Mouse (Mus musculus): Measurements from ENCODE around the gene Cyb561d2. TPM values are rescaled to one million over a fixed set of nuclear protein-coding genes. Genes with fewer than 3 reads are reported as not detected.

The Cyb561d2 gene
- polyA plus RNA-seq, 1 experiment from 2014 or later = 33.9 TPM

DNA sequence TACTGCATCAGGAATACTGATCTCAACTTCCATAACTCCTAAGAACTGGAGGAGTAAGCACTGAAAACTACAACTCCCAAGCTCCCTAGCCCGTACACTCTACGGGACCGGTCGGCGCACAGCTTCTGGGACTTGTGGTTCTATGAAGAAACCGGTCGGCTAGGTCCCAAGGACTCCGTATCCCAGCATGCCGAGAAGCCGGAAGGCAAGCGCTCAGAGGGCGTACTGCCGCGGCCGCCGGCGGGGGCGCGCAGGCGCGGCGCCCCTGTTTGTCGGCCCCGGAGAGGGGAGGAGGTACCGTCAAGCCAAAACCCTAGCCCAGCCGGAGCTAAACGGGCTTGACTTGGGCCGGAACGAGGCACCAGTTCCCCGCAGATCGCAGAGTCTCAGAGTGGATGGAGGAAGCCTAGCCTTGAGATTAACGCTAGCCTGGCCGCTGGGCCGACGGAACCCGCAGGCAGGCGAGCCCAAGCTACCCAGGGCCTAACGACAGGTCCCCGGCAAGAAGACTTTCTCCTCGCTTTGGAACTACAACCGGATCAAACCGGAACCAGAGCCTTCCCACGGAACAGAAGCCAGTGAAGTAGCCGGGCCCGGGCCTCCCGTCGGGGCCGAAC lies 8.1 kb downstream of the Cyb561d2 start, which contains the start of gene Tmem115:
Gene Tmem115, plus strand, starts transcription at position 155 of the 617 bp plus-strand sequence.
- Histone ChIP-seq H3K4me2 (peak within 1 kb of the TSS; percentile 78), H3K27me3 (no peaks in the 10 kb centered on the region), H3K9ac (peak within 1 kb of the TSS; percentile 87), H3K4me1 (peaks cover 27% of the 10 kb centered on the region), H3K27ac (peak within 1 kb of the TSS; percentile 79), H3K9me3 (replicated peaks) (no peaks in the 10 kb centered on the region), H3K4me3 (replicated peaks) (peak within 1 kb of the TSS; percentile 81), H3K36me3 (peaks cover 23% of the 10 kb centered on the region)
- under 1% methylated on average over 48 of the region's 48 CpGs for WGBS
- ATAC-seq (replicated peaks; ENCODE audit: low FRiP score) = peak; percentile 98

GRCm38 (mm10) chr9:107526198-107527026 lies 15.6 kb downstream of the Cyb561d2 start:
- peak overlapping the region; percentile 21; the same call in 1 of the 2 replicates for H3K9ac ChIP-seq
- peak overlapping the region; percentile 47 for H3K4me3 ChIP-seq (replicated peaks)
- 4% methylated on average over 44 of the region's 44 CpGs for WGBS
- H3K27me3 ChIP-seq = peaks cover 40% of the 10 kb centered on the region
- peak overlapping the region; percentile 81 for H3K4me2 ChIP-seq
- H3K4me1 ChIP-seq = peaks cover 28% of the 10 kb centered on the region
- H3K36me3 ChIP-seq = no peaks in the 10 kb centered on the region
- H3K27ac ChIP-seq = no peak overlapping the region
- ATAC-seq (replicated peaks; ENCODE audit: low FRiP score) = peak; percentile 80
- no peaks in the 10 kb centered on the region for H3K9me3 ChIP-seq (replicated peaks)

- Histone ChIP-seq H3K27ac (no peak overlapping the region), H3K4me2 (peak overlapping the region; percentile 54), H3K27me3 (peaks cover 26% of the 10 kb centered on the region), H3K9me3 (replicated peaks) (no peaks in the 10 kb centered on the region), H3K36me3 (no peaks in the 10 kb centered on the region), H3K4me1 (peaks cover 30% of the 10 kb centered on the region), H3K9ac (0 out of 2 replicates have a peak overlapping the region, but pooled peaks have one; percentile 23), H3K4me3 (replicated peaks) (peak overlapping the region; percentile 8)
- WGBS = 38% methylated on average over 2 of the region's 2 CpGs
- no peak for ATAC-seq (replicated peaks; ENCODE audit: low FRiP score)
Measured at GRCm38 (mm10) chr9:107522400-107522711, 19.6 kb downstream of the Cyb561d2 start.

GRCm38 (mm10) chr9:107521711-107522399 lies 20.1 kb downstream of the Cyb561d2 start:
- peaks cover 23% of the 10 kb centered on the region for H3K27me3 ChIP-seq
- peak overlapping the region; percentile 8 for H3K4me3 ChIP-seq (replicated peaks)
- no peaks in the 10 kb centered on the region for H3K9me3 ChIP-seq (replicated peaks)
- 20% methylated on average over 25 of the region's 25 CpGs for WGBS
- ATAC-seq (replicated peaks; ENCODE audit: low FRiP score) = no peak
- 0 out of 2 replicates have a peak overlapping the region, but pooled peaks have one; percentile 23 for H3K9ac ChIP-seq
- H3K4me1 ChIP-seq = peaks cover 25% of the 10 kb centered on the region
- no peaks in the 10 kb centered on the region for H3K36me3 ChIP-seq
- peak overlapping the region; percentile 54 for H3K4me2 ChIP-seq
- H3K27ac ChIP-seq = no peak overlapping the region

DNA sequence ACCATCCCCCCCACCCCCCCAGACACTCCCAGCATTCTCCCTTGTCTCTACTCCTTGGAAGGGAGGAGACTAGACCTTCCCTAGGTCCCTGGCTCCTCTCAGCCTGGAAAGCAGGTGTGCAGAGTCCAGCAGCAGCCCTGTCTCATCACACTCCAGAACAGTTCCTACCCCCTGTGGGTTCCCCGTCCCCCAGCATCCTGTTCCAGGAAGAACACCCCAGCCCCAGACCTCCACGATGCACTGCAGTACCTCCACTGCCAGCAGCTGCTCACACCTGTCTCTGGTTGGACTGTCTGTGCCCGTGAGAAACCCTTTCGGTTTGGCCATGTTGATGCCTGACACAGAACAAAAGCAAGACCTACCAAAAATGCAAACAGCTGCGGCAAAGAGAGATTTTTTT lies 20.8 kb downstream of the Cyb561d2 start:
- Histone ChIP-seq H3K9me3 (replicated peaks) (no peaks in the 10 kb centered on the region), H3K4me2 (no peak overlapping the region), H3K4me3 (replicated peaks) (no peak overlapping the region), H3K27ac (no peak overlapping the region), H3K4me1 (peaks cover 19% of the 10 kb centered on the region), H3K9ac (no peak overlapping the region), H3K36me3 (no peaks in the 10 kb centered on the region), H3K27me3 (peaks cover 16% of the 10 kb centered on the region)
- ATAC-seq (replicated peaks; ENCODE audit: low FRiP score) = no peak
- 57% methylated on average over 5 of the region's 5 CpGs for WGBS

DNA sequence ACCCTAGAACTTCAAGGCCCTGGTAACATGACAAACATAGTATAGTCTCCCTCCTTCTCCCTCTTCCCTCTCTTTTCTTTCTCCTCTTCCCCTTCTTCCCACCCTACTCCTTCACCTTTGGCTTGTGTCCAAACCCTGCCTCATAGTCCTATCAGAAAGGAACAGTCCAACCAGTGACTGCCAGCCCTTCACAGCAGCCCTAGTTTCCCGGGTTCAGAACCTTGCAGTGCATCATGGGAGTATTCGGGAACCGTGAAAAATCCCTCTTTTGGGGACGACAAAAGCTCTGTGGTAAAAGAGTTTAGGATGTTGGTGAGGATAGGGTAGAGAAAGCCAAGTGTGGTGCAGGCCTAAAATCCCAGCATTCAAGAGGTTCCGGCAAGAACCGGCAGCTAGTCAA lies 21.7 kb downstream of the Cyb561d2 start:
- Histone ChIP-seq H3K4me2 (no peak overlapping the region), H3K27me3 (peaks cover 7% of the 10 kb centered on the region), H3K9ac (no peak overlapping the region), H3K4me3 (replicated peaks) (no peak overlapping the region), H3K27ac (no peak overlapping the region), H3K36me3 (no peaks in the 10 kb centered on the region), H3K4me1 (peaks cover 15% of the 10 kb centered on the region), H3K9me3 (replicated peaks) (no peaks in the 10 kb centered on the region)
- WGBS = 67% methylated on average over 6 of the region's 6 CpGs
- no peak for ATAC-seq (replicated peaks; ENCODE audit: low FRiP score)

- no peak overlapping the region for H3K4me2 ChIP-seq
- ATAC-seq (replicated peaks; ENCODE audit: low FRiP score) = no peak; the same call in 1 of the 2 replicates
- no peak overlapping the region for H3K4me3 ChIP-seq (replicated peaks)
- no peaks in the 10 kb centered on the region for H3K36me3 ChIP-seq
- H3K9me3 ChIP-seq (replicated peaks) = no peaks in the 10 kb centered on the region
- H3K27ac ChIP-seq = no peak overlapping the region
- 23% methylated on average over 14 of the region's 14 CpGs for WGBS
- peaks cover 44% of the 10 kb centered on the region for H3K4me1 ChIP-seq
- peaks cover 6% of the 10 kb centered on the region; the same call in 1 of the 2 replicates for H3K27me3 ChIP-seq
- no peak overlapping the region for H3K9ac ChIP-seq
Measured at GRCm38 (mm10) chr9:107514303-107514955, 27.6 kb downstream of the Cyb561d2 start.

- peak overlapping the region; percentile 56; the same call in 1 of the 2 replicates for H3K27ac ChIP-seq
- peaks cover 6% of the 10 kb centered on the region; the same call in 1 of the 2 replicates for H3K27me3 ChIP-seq
- H3K4me3 ChIP-seq (replicated peaks) = no peak overlapping the region
- no peak overlapping the region for H3K9ac ChIP-seq
- peak overlapping the region; percentile 16; the same call in 1 of the 2 replicates for H3K4me2 ChIP-seq
- no peaks in the 10 kb centered on the region for H3K36me3 ChIP-seq
- 37% methylated on average over 16 of the region's 16 CpGs for WGBS
- no peaks in the 10 kb centered on the region for H3K9me3 ChIP-seq (replicated peaks)
- no peak for ATAC-seq (replicated peaks; ENCODE audit: low FRiP score)
- peaks cover 59% of the 10 kb centered on the region for H3K4me1 ChIP-seq
Measured at GRCm38 (mm10) chr9:107512326-107512725, 29.7 kb downstream of the Cyb561d2 start.

GRCm38 (mm10) chr9:107511436-107511835 lies 30.6 kb downstream of the Cyb561d2 start:
- no peaks in the 10 kb centered on the region for H3K9me3 ChIP-seq (replicated peaks)
- WGBS = 42% methylated on average over 8 of the region's 8 CpGs
- H3K4me2 ChIP-seq = no peak overlapping the region
- H3K9ac ChIP-seq = no peak overlapping the region
- H3K27me3 ChIP-seq = peaks cover 6% of the 10 kb centered on the region; the same call in 1 of the 2 replicates
- no peak overlapping the region for H3K4me3 ChIP-seq (replicated peaks)
- peaks cover 61% of the 10 kb centered on the region for H3K4me1 ChIP-seq
- peak; percentile 46; the same call in 1 of the 2 replicates for ATAC-seq (replicated peaks; ENCODE audit: low FRiP score)
- peak overlapping the region; percentile 56 for H3K27ac ChIP-seq
- H3K36me3 ChIP-seq = no peaks in the 10 kb centered on the region

DNA sequence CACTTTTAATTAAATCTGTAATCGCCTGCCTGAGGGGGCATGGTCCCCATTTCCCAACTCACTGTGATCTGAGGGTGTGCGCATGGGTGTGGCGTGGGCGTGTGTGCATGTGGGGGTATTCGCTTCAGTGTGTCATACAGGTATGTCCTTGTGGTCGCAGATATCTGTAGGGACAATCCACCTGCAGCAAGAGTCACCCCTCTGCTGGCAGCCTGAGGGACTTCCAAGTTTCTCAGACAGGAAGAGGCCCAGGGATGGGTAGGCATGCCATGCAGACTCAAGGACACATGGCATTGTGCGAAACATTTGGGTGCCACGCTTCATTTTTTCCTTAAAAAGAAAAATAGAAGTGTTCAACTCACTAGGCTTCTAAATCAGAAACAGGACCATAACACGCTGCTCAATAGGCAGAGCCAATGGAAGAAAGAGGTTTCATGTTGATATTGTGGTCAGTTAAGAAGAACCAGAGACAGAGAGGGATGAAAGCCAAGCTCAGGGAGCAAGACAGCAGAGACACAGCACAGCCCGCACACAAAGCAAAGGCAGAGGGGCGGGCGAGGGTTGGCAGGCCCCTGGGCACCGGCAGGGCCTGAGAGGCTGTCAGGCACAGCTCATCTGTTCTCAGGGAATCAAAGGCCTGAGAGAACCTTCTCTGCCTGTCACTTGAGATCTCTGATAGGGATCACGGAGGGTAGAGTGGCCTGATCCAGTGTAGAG lies 31.5 kb downstream of the Cyb561d2 start:
- H3K36me3 ChIP-seq = no peaks in the 10 kb centered on the region
- H3K9me3 ChIP-seq (replicated peaks) = no peaks in the 10 kb centered on the region
- no peak overlapping the region for H3K4me3 ChIP-seq (replicated peaks)
- peak overlapping the region; percentile 56; the same call in 1 of the 2 replicates for H3K27ac ChIP-seq
- WGBS = 80% methylated on average over 14 of the region's 14 CpGs
- no peak overlapping the region for H3K4me2 ChIP-seq
- no peak overlapping the region for H3K9ac ChIP-seq
- peaks cover 6% of the 10 kb centered on the region; the same call in 1 of the 2 replicates for H3K27me3 ChIP-seq
- H3K4me1 ChIP-seq = peaks cover 61% of the 10 kb centered on the region
- ATAC-seq (replicated peaks; ENCODE audit: low FRiP score) = no peak

DNA sequence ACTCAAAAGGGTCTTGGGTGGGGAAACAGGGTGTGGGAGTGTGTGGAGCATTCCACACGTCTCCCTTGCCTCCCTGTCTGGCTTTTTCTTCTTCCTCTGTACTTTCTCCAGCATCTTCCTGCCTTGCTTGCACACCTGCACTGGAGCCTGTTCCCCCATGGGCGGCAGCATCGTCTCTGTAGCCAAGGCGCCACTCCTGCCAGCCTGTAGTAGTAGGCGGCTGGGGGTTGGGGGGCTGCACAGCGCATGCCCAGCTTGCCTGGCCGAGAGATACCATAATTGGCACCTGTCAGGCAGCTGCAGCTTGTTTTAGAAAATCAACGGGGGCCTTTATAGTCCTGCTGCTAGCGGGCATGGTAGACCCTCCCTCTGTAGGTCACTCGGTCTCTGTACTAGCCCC lies 33.7 kb downstream of the Cyb561d2 start:
- H3K9me3 ChIP-seq (replicated peaks) = no peaks in the 10 kb centered on the region
- WGBS = 48% methylated on average over 10 of the region's 10 CpGs
- no peak overlapping the region for H3K27ac ChIP-seq
- H3K4me3 ChIP-seq (replicated peaks) = no peak overlapping the region
- ATAC-seq (replicated peaks; ENCODE audit: low FRiP score) = no peak
- no peaks in the 10 kb centered on the region for H3K36me3 ChIP-seq
- H3K4me1 ChIP-seq = peaks cover 59% of the 10 kb centered on the region
- H3K4me2 ChIP-seq = no peak overlapping the region
- peaks cover 7% of the 10 kb centered on the region; the same call in 1 of the 2 replicates for H3K27me3 ChIP-seq
- H3K9ac ChIP-seq = no peak overlapping the region

Measured in kidney, embryonic 15.5 days (tissue).